Mouse (Mus musculus) heart, embryonic 16.5 days (tissue): ENCODE measurements at regions not wholly inside any gene's neighbourhood (a gene's known extent, or its start where the extent isn't known, plus 50 kb on each side); places are given as distances from the start of the nearest gene placed in this dataset.

ENCODE experiments used
- ATAC-seq: fragments of 200-750 bp; cut with Nextera tagmentation; replicated peaks from 2 replicates; pipeline ENCODE4 v1.8.0; 2017; ENCODE audit warnings: moderate number of reproducible peaks; ENCODE audit not compliant: insufficient read depth, low FRiP score; ENCODE audit errors: extremely low read depth
- H3K27ac ChIP-seq: fragments of 300-500 bp; sonication (generic); 2 replicates; pipeline ENCODE4 v1.5.1; 2014; ENCODE audit warnings: mild to moderate bottlenecking, low read length, control low read depth, moderate library complexity
- H3K27me3 ChIP-seq: fragments of 300-500 bp; sonication (generic); 2 replicates; pipeline ENCODE4 v1.6.1; 2014; ENCODE audit warnings: low read length, mixed read lengths; ENCODE audit not compliant: control insufficient read depth, insufficient read depth
- H3K36me3 ChIP-seq: fragments of 300-500 bp; sonication (generic); 2 replicates; pipeline ENCODE4 v1.6.1; 2014; ENCODE audit not compliant: control insufficient read depth, insufficient read depth
- H3K4me1 ChIP-seq: fragments of 300-500 bp; sonication (generic); 2 replicates; pipeline ENCODE4 v1.6.1; 2014; ENCODE audit warnings: low read length, mixed read lengths; ENCODE audit not compliant: control insufficient read depth, insufficient read depth
- H3K4me2 ChIP-seq: fragments of 300-500 bp; sonication (generic); 2 replicates; pipeline ENCODE4 v1.6.1; 2014; ENCODE audit warnings: low read depth, mild to moderate bottlenecking, control low read depth, low read length
- H3K4me3 ChIP-seq: fragments of 300-500 bp; sonication (generic); 2 replicates; pipeline ENCODE4 v1.5.1; 2014; ENCODE audit warnings: mild to moderate bottlenecking, control low read depth, low read length
- H3K9ac ChIP-seq: fragments of 300-500 bp; sonication (generic); 2 replicates; pipeline ENCODE4 v1.6.1; 2014; ENCODE audit warnings: low read length, control low read depth
- H3K9me3 ChIP-seq: fragments of 300-500 bp; sonication (generic); replicated peaks from 2 replicates; pipeline ENCODE4 v1.6.1; 2016; ENCODE audit warnings: low read length; ENCODE audit not compliant: control insufficient read depth
- WGBS: fragments of 180-500 bp; shearing (Covaris S2); extraction: QIAGEN DNeasy Blood & Tissue Kit; methylation state at CpG from one replicate; pipeline ENCODE4 v1.1.7; 2014; 5-methylcytosine and 5-hydroxymethylcytosine counted together

DNA sequence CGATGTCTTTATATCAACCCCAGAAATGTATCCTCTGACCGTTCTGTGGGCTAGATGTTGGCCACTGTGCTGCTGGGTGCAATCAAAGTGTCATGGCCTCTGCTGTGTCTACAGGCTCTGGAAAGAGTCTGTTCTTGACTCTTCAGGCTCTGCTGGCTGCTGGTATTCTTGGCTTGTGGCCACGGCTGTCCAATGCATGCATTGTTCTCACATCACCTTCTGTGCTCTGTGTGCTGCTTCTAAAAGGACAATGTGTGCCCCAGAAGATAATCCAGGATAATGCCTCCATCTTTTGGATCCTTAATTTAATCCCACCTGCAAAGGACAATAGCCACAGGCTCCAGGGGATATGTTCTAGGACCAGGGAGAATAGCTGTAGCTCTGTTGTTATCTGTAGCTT, 77.5 kb upstream of the Dapl1 start:
- no peak overlapping the region for H3K4me2 ChIP-seq
- H3K4me1 ChIP-seq, result peaks cover 14% of the 10 kb centered on the region
- H3K36me3 ChIP-seq, result no peaks in the 10 kb centered on the region
- H3K4me3 ChIP-seq, result no peak overlapping the region
- WGBS, result 31% methylated on average over 3 of the region's 3 CpGs
- H3K9ac ChIP-seq, result peak overlapping the region; percentile 23; the same call in 1 of the 2 replicates
- 0 out of 2 replicates have a peak, but pooled peaks cover 3% of the 10 kb centered on the region for H3K9me3 ChIP-seq
- H3K27ac ChIP-seq, result peak overlapping the region; percentile 77
- no peaks in the 10 kb centered on the region for H3K27me3 ChIP-seq
- ATAC-seq, result peak; percentile 83

DNA sequence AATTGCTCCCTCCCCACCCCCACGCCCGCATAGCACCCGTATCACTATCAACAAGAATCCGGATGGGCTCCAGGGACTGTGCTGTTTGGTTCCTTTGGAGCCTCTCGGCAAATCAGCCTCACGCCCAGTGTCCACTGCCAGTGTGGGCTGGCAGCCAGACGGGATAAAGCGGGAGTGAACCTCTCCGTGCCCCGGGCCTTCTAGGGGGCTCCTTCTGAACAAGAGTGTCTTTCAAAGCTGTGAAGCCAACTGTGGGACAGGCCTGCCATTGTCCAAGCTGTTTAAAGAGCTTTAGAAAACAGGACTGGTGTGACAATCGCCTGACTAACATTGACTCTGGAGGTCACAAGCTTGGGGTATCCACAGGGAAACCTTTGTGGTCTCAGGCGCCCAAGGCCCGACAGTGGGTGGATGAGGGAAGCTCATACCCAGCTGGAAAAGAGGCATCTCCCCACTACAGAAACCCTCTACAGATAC, 76.9 kb upstream of the Dapl1 start:
- H3K4me3 ChIP-seq, result no peak overlapping the region
- peaks cover 14% of the 10 kb centered on the region for H3K4me1 ChIP-seq
- H3K4me2 ChIP-seq, result 0 out of 2 replicates have a peak overlapping the region, but pooled peaks have one; percentile 24
- 0 out of 2 replicates have a peak, but pooled peaks cover 3% of the 10 kb centered on the region for H3K9me3 ChIP-seq
- H3K36me3 ChIP-seq, result no peaks in the 10 kb centered on the region
- H3K27me3 ChIP-seq, result no peaks in the 10 kb centered on the region
- H3K9ac ChIP-seq, result peak overlapping the region; percentile 23; the same call in 1 of the 2 replicates
- 41% methylated on average over 13 of the region's 13 CpGs for WGBS
- H3K27ac ChIP-seq, result peak overlapping the region; percentile 77
- peak; percentile 93 for ATAC-seq

DNA sequence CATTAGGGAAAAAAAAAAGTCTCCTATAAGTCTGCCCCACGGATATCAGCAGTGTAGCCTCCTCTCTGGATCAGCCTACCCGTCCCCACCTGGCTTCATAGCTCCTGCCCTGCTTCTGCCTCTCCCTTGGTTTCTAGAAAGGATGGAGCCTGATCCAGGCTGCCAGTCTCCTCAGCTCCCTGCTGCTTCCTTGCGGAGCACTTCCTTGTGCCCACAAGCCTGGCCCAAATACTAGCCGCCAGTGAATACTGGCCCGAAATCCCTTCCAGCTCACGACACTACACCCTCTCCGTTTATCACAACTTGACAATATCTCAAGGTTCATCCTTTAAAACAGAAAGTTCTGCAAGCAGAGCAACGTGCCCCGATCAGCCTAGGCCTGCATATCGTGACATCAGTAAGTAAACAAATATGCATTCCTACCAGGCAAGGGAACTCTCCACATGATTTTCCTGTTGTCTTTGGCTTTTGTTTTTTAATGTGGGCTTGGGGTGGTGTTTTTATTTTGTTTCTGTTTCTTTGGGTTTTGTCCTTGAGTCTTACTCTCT, 76.3 kb upstream of the Dapl1 start:
- Histone ChIP-seq H3K4me1 (peaks cover 14% of the 10 kb centered on the region), H3K4me3 (no peak overlapping the region), H3K9ac (no peak overlapping the region), H3K9me3 (0 out of 2 replicates have a peak, but pooled peaks cover 3% of the 10 kb centered on the region), H3K27me3 (no peaks in the 10 kb centered on the region), H3K36me3 (no peaks in the 10 kb centered on the region), H3K4me2 (no peak overlapping the region), H3K27ac (peak overlapping the region; percentile 77)
- no peak for ATAC-seq
- 66% methylated on average over 10 of the region's 10 CpGs for WGBS

DNA sequence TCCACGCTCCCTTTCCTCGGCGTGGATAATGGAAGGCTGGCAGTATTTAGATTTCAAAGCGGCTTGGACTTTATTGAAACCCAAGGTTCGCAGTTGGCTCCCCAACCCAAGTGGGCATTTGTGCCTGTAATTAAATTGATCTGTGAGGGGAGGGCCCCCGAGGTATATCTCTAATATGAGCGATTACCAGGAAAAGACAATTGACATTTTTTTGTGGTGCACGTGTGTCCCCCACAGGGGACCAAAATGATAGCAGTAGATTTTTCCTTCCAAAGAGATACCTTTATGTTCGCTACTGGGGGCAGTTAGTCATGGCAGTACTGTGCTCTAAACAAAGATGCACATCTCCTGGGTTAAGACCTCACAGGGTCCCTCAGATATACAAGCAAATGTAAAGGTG, 69.8 kb upstream of the Dapl1 start:
- WGBS, result 92% methylated on average over 9 of the region's 9 CpGs
- no peak for ATAC-seq

DNA sequence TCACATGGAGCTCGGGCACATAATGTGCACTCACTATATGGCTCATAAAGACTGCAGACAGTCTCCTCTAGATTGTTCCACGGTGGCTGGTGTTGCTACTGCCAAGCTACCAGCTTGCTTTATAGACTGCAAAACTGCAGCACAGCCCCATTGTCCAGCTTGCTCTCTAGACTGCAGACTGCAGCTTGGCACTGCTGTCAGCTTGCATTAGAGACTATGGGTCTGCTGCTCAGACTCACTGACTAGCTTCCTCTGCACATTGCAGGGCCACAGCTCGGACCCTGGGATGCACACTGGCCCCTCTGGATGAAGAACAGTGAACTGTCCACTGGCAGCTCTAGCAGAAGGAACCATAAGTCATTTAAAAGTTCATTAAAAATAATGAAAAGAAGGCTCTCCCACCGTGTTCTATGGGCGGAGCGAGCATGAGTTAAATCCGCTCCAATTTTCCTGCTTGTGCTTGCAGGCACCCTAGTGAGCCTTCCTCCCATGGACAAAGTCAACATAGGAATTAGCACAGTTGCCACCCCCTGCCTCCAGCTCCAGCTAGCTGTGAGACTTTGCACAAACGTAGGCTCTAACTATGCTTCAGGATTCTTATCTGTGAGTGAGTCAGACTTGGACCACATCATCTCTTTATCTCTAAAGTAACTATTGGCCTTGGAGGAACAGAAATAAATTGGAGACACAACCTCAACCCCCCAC, 67.8 kb upstream of the Dapl1 start:
- no peaks in the 10 kb centered on the region for H3K9me3 ChIP-seq
- no peak overlapping the region for H3K4me3 ChIP-seq
- no peaks in the 10 kb centered on the region for H3K36me3 ChIP-seq
- H3K27me3 ChIP-seq, result no peaks in the 10 kb centered on the region
- no peak overlapping the region for H3K27ac ChIP-seq
- no peak overlapping the region for H3K4me2 ChIP-seq
- H3K4me1 ChIP-seq, result peaks cover 4% of the 10 kb centered on the region; the same call in 1 of the 2 replicates
- peak; percentile 78; the same call in 1 of the 2 replicates for ATAC-seq
- WGBS, result 62% methylated on average over 8 of the region's 8 CpGs
- H3K9ac ChIP-seq, result no peak overlapping the region

More for the DNA sequence above, 69.8 kb upstream of the Dapl1 start:
- no peaks in the 10 kb centered on the region for H3K36me3 ChIP-seq
- H3K4me2 ChIP-seq, result no peak overlapping the region
- no peaks in the 10 kb centered on the region for H3K9me3 ChIP-seq
- peaks cover 4% of the 10 kb centered on the region; the same call in 1 of the 2 replicates for H3K4me1 ChIP-seq
- no peaks in the 10 kb centered on the region for H3K27me3 ChIP-seq
- no peak overlapping the region for H3K27ac ChIP-seq
- H3K4me3 ChIP-seq, result no peak overlapping the region
- H3K9ac ChIP-seq, result no peak overlapping the region

DNA sequence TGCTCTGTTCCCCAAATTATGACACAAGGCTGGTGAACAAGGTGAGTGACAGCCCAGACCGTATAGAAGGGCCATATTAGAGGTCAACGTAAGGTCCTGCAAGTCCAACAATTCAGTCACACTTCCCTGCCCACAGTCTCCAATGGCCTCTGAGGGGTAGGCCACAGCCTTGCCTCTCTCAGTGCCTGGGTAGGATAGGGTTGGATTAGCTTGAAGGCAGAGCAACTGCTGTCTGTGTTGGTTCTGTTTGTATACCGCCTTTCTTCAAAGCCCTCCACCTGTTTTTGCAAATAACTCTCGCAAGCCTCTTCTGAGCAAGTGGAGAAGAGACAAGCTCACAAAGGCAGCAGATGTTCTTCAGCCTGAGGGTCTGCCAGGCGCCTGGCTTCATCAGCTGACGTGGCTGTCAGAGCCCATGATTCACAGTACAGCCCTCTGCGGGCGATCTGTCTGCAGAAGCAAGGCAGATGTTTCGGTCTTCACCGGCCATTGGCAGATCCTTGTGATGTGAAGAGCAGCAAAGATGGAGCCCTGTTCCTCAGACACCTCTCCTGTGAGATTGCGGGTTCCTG, 67.0 kb upstream of the Dapl1 start:
- H3K9me3 ChIP-seq, result no peaks in the 10 kb centered on the region
- no peak overlapping the region for H3K9ac ChIP-seq
- no peak for ATAC-seq
- no peak overlapping the region for H3K4me2 ChIP-seq
- peaks cover 4% of the 10 kb centered on the region; the same call in 1 of the 2 replicates for H3K4me1 ChIP-seq
- 68% methylated on average over 11 of the region's 11 CpGs for WGBS
- H3K4me3 ChIP-seq, result no peak overlapping the region
- H3K36me3 ChIP-seq, result no peaks in the 10 kb centered on the region
- no peaks in the 10 kb centered on the region for H3K27me3 ChIP-seq
- no peak overlapping the region for H3K27ac ChIP-seq

DNA sequence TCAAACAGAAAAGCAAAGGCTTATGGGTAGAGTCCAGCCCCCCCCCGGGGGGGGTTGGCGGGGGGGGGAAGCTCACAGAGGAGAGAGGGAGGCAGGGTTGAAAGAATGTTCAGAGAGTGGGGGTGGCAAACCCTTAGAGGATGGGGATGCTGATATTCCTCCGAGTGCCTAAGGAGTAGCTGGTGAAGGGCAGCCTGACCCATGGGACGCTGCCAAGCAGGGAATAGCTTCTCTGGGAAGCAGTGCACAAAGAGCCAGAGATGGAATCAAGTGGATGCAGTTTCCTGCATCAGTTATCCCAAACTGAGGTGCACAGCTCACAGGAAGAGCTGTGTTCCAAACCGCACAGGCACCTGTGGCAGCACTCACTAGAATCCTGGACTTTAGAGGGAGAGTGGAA, 64.0 kb upstream of the Dapl1 start:
- Histone ChIP-seq H3K4me2 (no peak overlapping the region), H3K4me1 (peaks cover 4% of the 10 kb centered on the region; the same call in 1 of the 2 replicates), H3K27ac (no peak overlapping the region), H3K9ac (no peak overlapping the region), H3K4me3 (no peak overlapping the region), H3K27me3 (no peaks in the 10 kb centered on the region), H3K9me3 (no peaks in the 10 kb centered on the region), H3K36me3 (no peaks in the 10 kb centered on the region)
- ATAC-seq, result no peak
- 51% methylated on average over 5 of the region's 5 CpGs for WGBS

DNA sequence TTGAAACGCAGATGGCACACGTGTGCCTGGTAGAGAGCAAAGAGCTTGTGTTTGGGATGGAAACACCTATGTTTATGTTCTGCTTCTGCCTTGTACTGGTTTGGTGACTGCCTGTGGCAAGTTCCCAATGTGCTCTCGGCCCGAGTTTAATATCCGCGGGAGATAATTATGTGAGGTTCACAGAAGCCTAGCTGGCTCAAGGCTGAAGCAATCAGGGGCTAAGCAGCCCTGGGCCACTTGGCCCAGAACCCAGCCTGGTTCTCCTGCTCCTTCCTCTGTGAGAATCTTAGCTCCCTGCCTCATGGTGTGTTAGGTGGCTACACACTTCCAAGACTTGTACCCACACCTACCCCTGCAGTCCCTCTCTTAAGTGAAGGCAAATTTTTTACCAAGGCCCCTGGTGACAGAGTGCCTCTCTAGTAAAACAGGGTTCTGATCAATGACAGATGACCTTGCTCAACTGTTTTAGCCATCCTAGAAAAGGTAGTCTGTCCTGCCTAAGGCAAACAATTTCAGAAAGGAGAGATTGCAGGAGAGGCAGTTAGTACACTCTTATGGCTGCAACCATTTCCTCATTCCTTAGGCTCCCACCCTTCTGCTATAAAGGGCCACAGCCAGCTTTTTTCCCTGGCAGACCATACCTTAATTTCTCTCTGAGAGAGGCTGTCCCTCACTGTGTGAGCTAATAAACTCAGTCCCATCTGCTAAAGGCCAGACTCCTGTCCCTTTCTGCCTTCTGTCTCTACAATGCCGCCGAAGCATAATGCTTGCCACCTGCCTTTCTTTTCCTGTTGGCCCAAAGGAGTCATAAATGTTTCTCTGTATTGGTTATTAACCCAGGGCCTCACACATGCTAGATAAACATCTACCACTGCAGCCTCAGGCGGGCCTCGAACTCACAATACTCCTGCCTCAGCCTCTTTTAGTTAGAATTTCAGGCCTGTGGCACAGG, 61.9 kb upstream of the Dapl1 start:
- no peak for ATAC-seq
- H3K27me3 ChIP-seq, result no peaks in the 10 kb centered on the region
- 78% methylated on average over 10 of the region's 10 CpGs for WGBS
- H3K4me3 ChIP-seq, result no peak overlapping the region
- H3K27ac ChIP-seq, result no peak overlapping the region
- no peaks in the 10 kb centered on the region for H3K4me1 ChIP-seq
- no peak overlapping the region for H3K9ac ChIP-seq
- no peaks in the 10 kb centered on the region for H3K9me3 ChIP-seq
- no peak overlapping the region for H3K4me2 ChIP-seq
- no peaks in the 10 kb centered on the region for H3K36me3 ChIP-seq
